Mouse (Mus musculus) urinary bladder, postnatal 4 days (tissue): ENCODE measurements around the gene Polq.
"Not testable (repeated sequence)": the region's sequence is repeated elsewhere in the genome, so short reads cannot be mapped to it uniquely, and the experiment has no call there.

Experiments used
- DNase-seq, 2 experiments: peaks; one replicate each; pipeline ENCODE4 v3.0.0; 2021 to 2022; ENCODE audit warnings: low spot score in 2 of 2

Polq gene

DNA sequence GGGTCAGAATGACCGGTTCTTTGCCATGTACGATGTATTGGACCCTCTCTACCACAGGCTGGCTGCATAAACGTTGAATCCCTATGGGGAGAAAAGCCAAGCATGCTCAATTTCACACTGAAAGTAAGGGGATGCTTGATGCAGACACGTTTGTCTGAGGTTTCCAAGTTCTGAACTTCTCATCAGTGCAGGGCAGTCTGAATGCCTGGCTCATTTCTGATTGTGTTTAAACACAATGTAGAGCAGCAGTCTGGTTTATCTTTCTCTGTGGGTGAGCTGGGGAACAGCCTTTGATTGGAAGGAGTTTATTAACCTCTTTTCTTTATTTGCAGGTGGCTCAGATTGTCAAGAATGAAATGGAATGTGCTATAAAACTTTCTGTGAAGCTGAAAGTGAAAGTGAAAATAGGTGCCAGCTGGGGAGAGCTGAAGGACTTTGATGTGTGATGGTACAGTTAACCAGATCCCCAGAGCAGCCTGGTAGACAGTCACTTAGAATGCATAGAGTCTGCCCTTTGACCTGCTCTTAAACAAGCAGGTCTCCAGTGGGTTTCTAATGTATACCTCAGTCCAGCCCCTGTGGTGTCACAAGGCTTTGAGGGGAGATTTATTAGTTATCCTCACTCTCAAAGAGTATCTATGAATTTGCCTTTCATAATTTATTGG lies 82.7 kb downstream of the Polq start:
- DNase-seq: no peak

DNA sequence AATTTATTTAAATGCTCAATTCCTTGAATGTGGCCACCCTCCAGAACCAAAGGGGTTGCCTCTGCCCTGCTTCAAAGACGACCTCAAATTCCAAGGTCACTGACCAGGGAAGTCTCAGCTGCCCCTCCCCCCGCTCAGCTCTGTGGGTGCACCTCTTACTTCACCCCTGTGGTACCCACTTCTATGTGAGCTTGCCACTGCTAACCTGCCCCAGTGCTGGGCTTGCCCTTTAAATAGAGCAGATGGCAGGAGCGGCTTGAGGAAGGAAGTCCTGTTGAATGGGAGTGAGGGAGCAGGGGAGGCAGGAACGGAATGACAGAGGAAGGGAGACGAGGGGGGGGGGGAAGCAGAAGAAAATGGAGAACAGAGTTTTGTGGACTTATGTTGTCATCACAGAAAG lies 97.2 kb downstream of the Polq start:
- DNase-seq: no peak

DNA sequence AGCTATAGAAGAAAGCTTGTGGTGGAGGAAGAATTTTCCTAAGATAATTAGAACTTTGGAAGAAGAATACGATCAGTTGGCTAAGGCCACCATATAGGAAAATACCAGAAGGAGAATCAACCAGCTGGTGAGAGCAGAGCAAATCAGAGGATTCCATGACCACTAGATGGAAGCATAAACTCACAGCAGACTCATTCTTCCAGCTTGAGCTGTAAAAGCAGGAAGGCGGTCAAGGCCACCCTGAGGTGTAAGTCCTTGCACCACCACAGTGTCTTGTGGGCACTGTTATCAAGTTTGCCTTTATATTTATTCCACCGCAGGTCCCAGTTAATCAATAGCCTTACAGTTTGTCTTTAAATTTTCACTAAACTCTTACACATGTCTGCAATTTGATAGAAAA lies 97.7 kb downstream of the Polq start:
- DNase-seq: no peak

DNA sequence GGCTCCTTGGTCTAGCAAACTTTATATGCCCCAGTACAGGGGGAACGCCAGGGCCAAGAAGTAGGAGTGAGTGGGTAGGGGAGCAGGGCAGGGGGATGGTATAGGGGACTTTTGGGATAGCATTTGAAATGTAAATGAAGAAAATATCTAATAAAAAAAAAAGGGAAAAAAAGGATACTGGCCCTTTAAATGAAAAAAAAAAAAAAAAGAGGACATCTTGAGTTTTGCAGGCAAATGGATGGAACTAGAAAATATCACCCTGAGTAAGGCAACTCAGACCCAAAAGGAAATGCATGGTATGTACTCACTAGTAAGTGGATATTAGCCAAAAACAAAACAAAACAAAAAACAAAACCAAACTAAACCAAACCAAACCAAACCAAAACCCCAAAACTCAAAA lies 113.6 kb downstream of the Polq start:
- not testable (repeated sequence) for DNase-seq
